Mouse (Mus musculus) left cerebral cortex, postnatal 14 days (tissue): ENCODE measurements at regions not wholly inside any gene's neighbourhood (a gene's known extent, or its start where the extent isn't known, plus 50 kb on each side); places are given as distances from the start of the nearest gene placed in this dataset.

ENCODE experiments used
- DNase-seq, 2 experiments: peaks; one replicate each; pipeline ENCODE4 v3.0.0; 2021 to 2022; ENCODE audit warnings: low spot score in 2 of 2, mixed read lengths in 1 of 2
- intact Hi-C: fragments of 180-260 bp; cut with DNase I; formaldehyde crosslinking; loops from one replicate; pipeline ENCODE4 v1.15.1; 2025

GRCm38 (mm10) chr15:10898309-10898708 lies 53.8 kb upstream of the C1qtnf3 start:
- intact Hi-C loops, result no loop called here
- DNase-seq, result no peak

- intact Hi-C loops, result no loop called here
- DNase-seq, result no peak
These were observed 53.2 kb upstream of the C1qtnf3 start for GRCm38 (mm10) chr15:10898715-10899486.

GRCm38 (mm10) chr15:10899904-10900303 lies 52.2 kb upstream of the C1qtnf3 start:
- no peak for DNase-seq
- intact Hi-C loops, result loop anchor here (2.0 kb wide), 1 partner anchor 399 kb away; no protein-coding TSS in a partner anchor

GRCm38 (mm10) chr15:10901075-10901474 lies 51.1 kb upstream of the C1qtnf3 start:
- peak; percentile 35 to 51 for DNase-seq
- intact Hi-C loops, result loop anchor here (2.0 kb wide), 1 partner anchor 400 kb away; no protein-coding TSS in a partner anchor

GRCm38 (mm10) chr15:10901745-10902262 lies 50.3 kb upstream of the C1qtnf3 start:
- intact Hi-C loops, result loop anchor here (2.0 kb wide), 1 partner anchor 401 kb away; no protein-coding TSS in a partner anchor
- no peak for DNase-seq
